Mouse (Mus musculus) bone marrow macrophage, adult 2 months (primary cell): ENCODE measurements around the gene Emx2.

Source experiments
- CTCF ChIP-seq: IDR thresholded peaks from 2 replicates; pipeline ENCODE4 v1.5.1; 2012; ENCODE audit warnings: low read depth, mild to moderate bottlenecking, low read length, moderate library complexity
- POLR2A ChIP-seq: IDR thresholded peaks from 2 replicates; pipeline ENCODE4 v1.6.1; 2012; ENCODE audit warnings: mild to moderate bottlenecking, low read depth, low read length, borderline replicate concordance

- TF ChIP-seq POLR2A: no peak
- TF ChIP-seq CTCF: no peak
Measured at GRCm38 (mm10) chr19:59422393-59422792, 35.8 kb upstream of the Emx2 start.
